8 mouse cellular contexts compared by ENCODE assay signal in the genomic region with DNA sequence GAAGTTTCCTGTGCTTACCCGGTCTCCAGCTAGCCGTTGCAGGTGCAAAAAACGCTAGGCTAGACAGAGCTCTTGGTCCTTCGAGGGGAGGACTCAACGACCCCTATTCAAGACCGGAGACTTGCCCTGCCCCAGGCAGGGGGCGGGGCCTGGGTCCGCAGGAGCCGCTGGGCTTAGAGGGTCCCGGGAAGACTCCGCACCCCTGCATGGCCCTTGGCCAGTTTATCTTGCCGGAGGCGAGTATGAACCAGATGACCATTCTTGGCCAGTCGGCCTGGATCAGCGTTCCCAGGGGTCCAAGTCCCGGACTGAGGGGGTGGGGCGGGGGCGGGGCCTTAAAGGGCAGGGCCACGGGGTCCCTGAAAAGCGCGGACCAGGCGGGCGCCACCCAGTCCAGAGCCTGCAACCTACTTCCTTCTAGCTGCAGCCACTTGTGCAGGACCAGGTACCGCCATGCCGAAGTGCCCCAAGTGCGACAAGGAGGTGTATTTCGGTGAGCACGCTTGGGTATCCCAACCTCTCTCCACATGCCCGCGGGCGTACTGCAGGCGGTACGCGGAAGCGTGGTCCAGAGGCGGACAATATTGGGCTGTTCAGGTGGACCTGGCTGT. TPM values are rescaled to one million over a fixed set of nuclear protein-coding genes. Genes with fewer than 3 reads are reported as not detected.
DNase-seq lines count a peak whose midpoint lies in the region; ATAC-seq lines count a peak whose summit lies in the region.

No protein-coding gene starts in this region.

- DNase-seq in adrenal gland, adult 2 months: peak; percentile 35
- DNase-seq in adrenal gland, postnatal 25 days: no peak
- DNase-seq in kidney, postnatal 36 days: peak; percentile 44 to 65
- DNase-seq in thymus, postnatal 0 days (ENCODE audit: low spot score): peak; percentile 39
- no peak for DNase-seq in cerebellum, adult 11 months

- H3K9me3 ChIP-seq in embryonic facial prominence, embryonic 13.5 days: no peaks in the 10 kb centered on the region
- no peaks in the 10 kb centered on the region for H3K9me3 ChIP-seq in heart, embryonic 15.5 days (replicated peaks)
- no peaks in the 10 kb centered on the region for H3K9me3 ChIP-seq in megakaryocyte, embryonic 14.5 days

- peaks cover 49% of the 10 kb centered on the region for H3K27me3 ChIP-seq in embryonic facial prominence, embryonic 13.5 days
- H3K27me3 ChIP-seq in heart, embryonic 15.5 days: no peaks in the 10 kb centered on the region
- H3K27me3 ChIP-seq in megakaryocyte, embryonic 14.5 days (replicated peaks): peaks cover 57% of the 10 kb centered on the region

- ATAC-seq in embryonic facial prominence, embryonic 13.5 days (ENCODE audit: insufficient number of reproducible peaks, insufficient read depth, low FRiP score, low TSS enrichment, low read depth): no peak
- ATAC-seq in heart, embryonic 15.5 days (replicated peaks; ENCODE audit: insufficient number of reproducible peaks, insufficient read depth, low FRiP score, low read depth): no peak

- H3K36me3 ChIP-seq in embryonic facial prominence, embryonic 13.5 days: no peaks in the 10 kb centered on the region
- H3K36me3 ChIP-seq in heart, embryonic 15.5 days: no peaks in the 10 kb centered on the region; the same call in 1 of the 2 replicates
- H3K36me3 ChIP-seq in megakaryocyte, embryonic 14.5 days (replicated peaks; ENCODE audit: low read length): no peaks in the 10 kb centered on the region

- peak overlapping the region; percentile 65 for H3K9ac ChIP-seq in embryonic facial prominence, embryonic 13.5 days
- peak overlapping the region; percentile 72 for H3K9ac ChIP-seq in heart, embryonic 15.5 days

- peak overlapping the region; percentile 53 for H3K4me3 ChIP-seq in embryonic facial prominence, embryonic 13.5 days
- H3K4me3 ChIP-seq in heart, embryonic 15.5 days: peak overlapping the region; percentile 67
- peak overlapping the region; percentile 94 for H3K4me3 ChIP-seq in megakaryocyte, embryonic 14.5 days (replicated peaks)

- H3K27ac ChIP-seq in embryonic facial prominence, embryonic 13.5 days: no peak overlapping the region
- peak overlapping the region; percentile 39 for H3K27ac ChIP-seq in heart, embryonic 15.5 days

- peaks cover 33% of the 10 kb centered on the region for H3K4me1 ChIP-seq in embryonic facial prominence, embryonic 13.5 days
- H3K4me1 ChIP-seq in heart, embryonic 15.5 days (replicated peaks): peaks cover 81% of the 10 kb centered on the region
- H3K4me1 ChIP-seq in megakaryocyte, embryonic 14.5 days: peaks cover 76% of the 10 kb centered on the region

- H3K4me2 ChIP-seq in embryonic facial prominence, embryonic 13.5 days: peak overlapping the region; percentile 82
- H3K4me2 ChIP-seq in heart, embryonic 15.5 days: peak overlapping the region; percentile 89

- WGBS in embryonic facial prominence, embryonic 13.5 days: under 1% methylated on average over 36 of the region's 36 CpGs
- under 1% methylated on average over 36 of the region's 36 CpGs for WGBS in heart, embryonic 15.5 days

RNA-seq across cellular contexts. Expression of gene Tedc1, which starts 4.5 kb away (rescaled TPM):
- 1 to 10 TPM in 1 of 2 experiments, under 1 TPM in 1; 0.66 to 1.4 TPM for total RNA-seq in adrenal gland, adult 2 months (2021)
- polyA plus RNA-seq in adrenal gland, adult 2 months (2012; rRNA removed): 3.6 and 6.6 TPM in 2 replicates
- 1.4 and 2.5 TPM in 2 replicates for total RNA-seq in adrenal gland, postnatal 25 days (2021)
- 32.0 and 33.9 TPM in 2 replicates for polyA plus RNA-seq in embryonic facial prominence, embryonic 13.5 days (2015; fragmentation: Nextera tagmentation; extraction: Ambion mirVana)
- polyA plus RNA-seq in heart, embryonic 15.5 days (2015; fragmentation: Nextera tagmentation; extraction: Ambion mirVana): 15.4 and 31.7 TPM in 2 replicates
- 2.0 and 7.6 TPM in 2 replicates for polyA plus RNA-seq in megakaryocyte, embryonic 14.5 days (2012; ENCODE audit: insufficient read depth, low replicate concordance)
- 49.4 and 71.1 TPM in 2 replicates for polyA plus RNA-seq in thymus, postnatal 0 days (2015; fragmentation: Nextera tagmentation; extraction: Ambion mirVana)

RNA-seq across cellular contexts. Expression of gene Crip1, which starts 5.7 kb away (rescaled TPM):
- 100 to 1,000 TPM in 1 of 2 experiments, 10 to 100 TPM in 1; 51.5 to 101 TPM for total RNA-seq in adrenal gland, adult 2 months (2021)
- polyA plus RNA-seq in adrenal gland, adult 2 months (2012; rRNA removed): 31.7 and 36.9 TPM in 2 replicates
- total RNA-seq in adrenal gland, postnatal 25 days (2021): 28.9 and 30.2 TPM in 2 replicates
- 224 and 230 TPM in 2 replicates for polyA plus RNA-seq in embryonic facial prominence, embryonic 13.5 days (2015; fragmentation: Nextera tagmentation; extraction: Ambion mirVana)
- 646 and 685 TPM in 2 replicates for polyA plus RNA-seq in heart, embryonic 15.5 days (2015; fragmentation: Nextera tagmentation; extraction: Ambion mirVana)
- polyA plus RNA-seq in megakaryocyte, embryonic 14.5 days (2012; ENCODE audit: insufficient read depth, low replicate concordance): 12.3 and 39.8 TPM in 2 replicates
- 2,725 and 3,094 TPM in 2 replicates for polyA plus RNA-seq in thymus, postnatal 0 days (2015; fragmentation: Nextera tagmentation; extraction: Ambion mirVana)

RNA-seq across cellular contexts. Expression of gene Crip2, which starts 11.7 kb away (rescaled TPM):
- total RNA-seq in adrenal gland, adult 2 months (2021): 10 to 100 TPM; 57.5 to 58.2 TPM
- 159 and 168 TPM in 2 replicates for polyA plus RNA-seq in adrenal gland, adult 2 months (2012; rRNA removed)
- total RNA-seq in adrenal gland, postnatal 25 days (2021): 65.9 and 69.0 TPM in 2 replicates
- 63.4 and 72.3 TPM in 2 replicates for polyA plus RNA-seq in embryonic facial prominence, embryonic 13.5 days (2015; fragmentation: Nextera tagmentation; extraction: Ambion mirVana)
- 1,571 and 1,711 TPM in 2 replicates for polyA plus RNA-seq in heart, embryonic 15.5 days (2015; fragmentation: Nextera tagmentation; extraction: Ambion mirVana)
- 6.1 and 14.4 TPM in 2 replicates for polyA plus RNA-seq in megakaryocyte, embryonic 14.5 days (2012; ENCODE audit: insufficient read depth, low replicate concordance)
- polyA plus RNA-seq in thymus, postnatal 0 days (2015; fragmentation: Nextera tagmentation; extraction: Ambion mirVana): 113 and 122 TPM in 2 replicates

RNA-seq across cellular contexts. Expression of gene Tmem121, which starts 34.0 kb away (rescaled TPM):
- 1 to 10 TPM; 2.8 to 9.7 TPM for total RNA-seq in adrenal gland, adult 2 months (2021)
- 11.9 and 15.9 TPM in 2 replicates for polyA plus RNA-seq in adrenal gland, adult 2 months (2012; rRNA removed)
- total RNA-seq in adrenal gland, postnatal 25 days (2021): 4.1 and 4.3 TPM in 2 replicates
- 16.6 and 18.0 TPM in 2 replicates for polyA plus RNA-seq in embryonic facial prominence, embryonic 13.5 days (2015; fragmentation: Nextera tagmentation; extraction: Ambion mirVana)
- polyA plus RNA-seq in heart, embryonic 15.5 days (2015; fragmentation: Nextera tagmentation; extraction: Ambion mirVana): 2.0 and 7.8 TPM in 2 replicates
- not detected in 2 replicates for polyA plus RNA-seq in megakaryocyte, embryonic 14.5 days (2012; ENCODE audit: insufficient read depth, low replicate concordance)
- 35.5 and 37.2 TPM in 2 replicates for polyA plus RNA-seq in thymus, postnatal 0 days (2015; fragmentation: Nextera tagmentation; extraction: Ambion mirVana)

RNA-seq across cellular contexts. Expression of gene Mta1, which starts 53.7 kb away (rescaled TPM):
- 100 to 1,000 TPM in 1 of 2 experiments, 10 to 100 TPM in 1; 76.6 to 102 TPM for total RNA-seq in adrenal gland, adult 2 months (2021)
- polyA plus RNA-seq in adrenal gland, adult 2 months (2012; rRNA removed): 164 TPM in 2 replicates
- total RNA-seq in adrenal gland, postnatal 25 days (2021): 104 and 109 TPM in 2 replicates
- 18.5 and 18.6 TPM in 2 replicates for polyA plus RNA-seq in embryonic facial prominence, embryonic 13.5 days (2015; fragmentation: Nextera tagmentation; extraction: Ambion mirVana)
- polyA plus RNA-seq in heart, embryonic 15.5 days (2015; fragmentation: Nextera tagmentation; extraction: Ambion mirVana): 11.3 and 11.4 TPM in 2 replicates
- polyA plus RNA-seq in megakaryocyte, embryonic 14.5 days (2012; ENCODE audit: insufficient read depth, low replicate concordance): 120 and 145 TPM in 2 replicates
- 11.7 and 13.6 TPM in 2 replicates for polyA plus RNA-seq in thymus, postnatal 0 days (2015; fragmentation: Nextera tagmentation; extraction: Ambion mirVana)

Comparison
In these comparisons a context has a peak if more than half of its experiments do, and no peak if none do; other contexts are left out.
1. DNase-seq: peak in adrenal gland, adult 2 months (single experiment), kidney, postnatal 36 days (2 of 2) and thymus, postnatal 0 days (single experiment); none in adrenal gland, postnatal 25 days (single experiment) and cerebellum, adult 11 months (single experiment).
2. Peak in every context shown above with its lines, with median percentiles within 50 percentile points of each other: H3K4me3 ChIP-seq.